Mouse (Mus musculus): ENCODE measurements around the gene Klb. TPM values are rescaled to one million over a fixed set of nuclear protein-coding genes. Genes with fewer than 3 reads are reported as not detected.

Klb gene
- total RNA-seq, 2 experiments from 2014 or later, result 0.62 to 0.73 TPM

Other genes starting within 250 kb of the Klb start
- 10 to 100 TPM; 63.6 to 69.3 TPM for gene Klhl5, start 240.8 kb upstream of the Klb start, total RNA-seq (2021)
- gene Wdr19, start 148.6 kb upstream of the Klb start, total RNA-seq (2021), result 10 to 100 TPM; 17.8 to 23.4 TPM
- 10 to 100 TPM; 28.5 to 29.5 TPM for gene Rfc1, start 12.6 kb upstream of the Klb start, total RNA-seq (2021)
- 100 to 1,000 TPM; 604 to 704 TPM for gene Rpl9, start 43.1 kb downstream of the Klb start, total RNA-seq (2021)
- gene Lias, start 43.2 kb downstream of the Klb start, total RNA-seq (2021), result 10 to 100 TPM; 27.7 to 34.2 TPM
- 10 to 100 TPM; 27.8 to 29.1 TPM for gene Ugdh, start 87.6 kb downstream of the Klb start, total RNA-seq (2021)
- gene Gm43552, start 144.5 kb downstream of the Klb start, total RNA-seq (2021), result 1 to 10 TPM in 1 of 2 experiments, not detected in 1; 1.8 TPM
- gene Smim14, start 188.9 kb downstream of the Klb start, total RNA-seq (2021), result 100 to 1,000 TPM; 158 to 162 TPM
- 100 to 1,000 TPM; 130 to 134 TPM for gene Ube2k, start 188.9 kb downstream of the Klb start, total RNA-seq (2021)

All from layer of hippocampus, postnatal 25 days (tissue).